Mouse (Mus musculus): ENCODE measurements around the gene E130116L18Rik. TPM values are rescaled to one million over a fixed set of nuclear protein-coding genes. Genes with fewer than 3 reads are reported as not detected.
A peak's percentile ranks its signal among the peaks of the same experiment; 100 is the strongest.

E130116L18Rik gene
- 2.9 TPM in 1 of 2 replicates, not detected in the other for polyA plus RNA-seq (2016; fragmentation: Nextera tagmentation; extraction: Ambion mirVana)

- DNase-seq (ENCODE audit: low spot score): peak; percentile 92
- Histone ChIP-seq H3K4me3 (peak within 1 kb of the TSS; percentile 85), H3K27ac (replicated peaks) (peak within 1 kb of the TSS; percentile 95), H3K36me3 (replicated peaks) (peaks cover 15% of the 10 kb centered on the region), H3K27me3 (replicated peaks; ENCODE audit: low read depth, poor library complexity, severe bottlenecking) (no peaks in the 10 kb centered on the region), H3K9me3 (no peaks in the 10 kb centered on the region), H3K4me1 (peaks cover 9% of the 10 kb centered on the region)
- 5% methylated on average over 72 of the region's 72 CpGs for WGBS
These were observed at the start of gene E130116L18Rik for GRCm38 (mm10) chr5:25222752-25223702. Gene E130116L18Rik (minus strand): TSS chr5:25223153.

GRCm38 (mm10) chr5:25268258-25268888 lies 45.4 kb upstream of the E130116L18Rik start:
- H3K27ac ChIP-seq (replicated peaks): no peak overlapping the region
- DNase-seq (ENCODE audit: low spot score): no peak
- no peaks in the 10 kb centered on the region for H3K27me3 ChIP-seq (replicated peaks; ENCODE audit: low read depth, poor library complexity, severe bottlenecking)
- 94% methylated on average over 4 of the region's 4 CpGs for WGBS
- no peaks in the 10 kb centered on the region for H3K9me3 ChIP-seq
- H3K4me1 ChIP-seq: no peaks in the 10 kb centered on the region
- H3K4me3 ChIP-seq: no peak overlapping the region
- peaks cover 72% of the 10 kb centered on the region for H3K36me3 ChIP-seq (replicated peaks)

GRCm38 (mm10) chr5:25262266-25262665 lies 39.3 kb upstream of the E130116L18Rik start:
- Histone ChIP-seq H3K27me3 (replicated peaks; ENCODE audit: low read depth, poor library complexity, severe bottlenecking) (no peaks in the 10 kb centered on the region), H3K9me3 (no peaks in the 10 kb centered on the region), H3K4me3 (no peak overlapping the region), H3K4me1 (no peaks in the 10 kb centered on the region), H3K27ac (replicated peaks) (no peak overlapping the region), H3K36me3 (replicated peaks) (peaks cover 90% of the 10 kb centered on the region)
- no peak for DNase-seq (ENCODE audit: low spot score)
- 91% methylated on average over 7 of the region's 7 CpGs for WGBS

- Histone ChIP-seq H3K27me3 (replicated peaks; ENCODE audit: low read depth, poor library complexity, severe bottlenecking) (no peaks in the 10 kb centered on the region), H3K36me3 (replicated peaks) (peaks cover 90% of the 10 kb centered on the region), H3K9me3 (no peaks in the 10 kb centered on the region), H3K27ac (replicated peaks) (no peak overlapping the region), H3K4me1 (no peaks in the 10 kb centered on the region), H3K4me3 (no peak overlapping the region)
- 85% methylated on average over 6 of the region's 6 CpGs for WGBS
- no peak for DNase-seq (ENCODE audit: low spot score)
These were observed 38.5 kb upstream of the E130116L18Rik start for GRCm38 (mm10) chr5:25261452-25261851.

- Histone ChIP-seq H3K27me3 (replicated peaks; ENCODE audit: low read depth, poor library complexity, severe bottlenecking) (no peaks in the 10 kb centered on the region), H3K9me3 (no peaks in the 10 kb centered on the region), H3K4me1 (no peaks in the 10 kb centered on the region), H3K36me3 (replicated peaks) (peaks cover 83% of the 10 kb centered on the region), H3K4me3 (no peak overlapping the region), H3K27ac (replicated peaks) (no peak overlapping the region)
- no peak for DNase-seq (ENCODE audit: low spot score)
- WGBS: 89% methylated on average over 2 of the region's 2 CpGs
These were observed 33.7 kb upstream of the E130116L18Rik start for GRCm38 (mm10) chr5:25256686-25257085.

- no peak overlapping the region for H3K27ac ChIP-seq (replicated peaks)
- DNase-seq (ENCODE audit: low spot score): no peak
- H3K27me3 ChIP-seq (replicated peaks; ENCODE audit: low read depth, poor library complexity, severe bottlenecking): no peaks in the 10 kb centered on the region
- WGBS: 90% methylated on average over 4 of the region's 4 CpGs
- no peak overlapping the region for H3K4me3 ChIP-seq
- no peaks in the 10 kb centered on the region for H3K9me3 ChIP-seq
- H3K4me1 ChIP-seq: no peaks in the 10 kb centered on the region
- H3K36me3 ChIP-seq (replicated peaks): peaks cover 91% of the 10 kb centered on the region
These were observed 31.5 kb upstream of the E130116L18Rik start for GRCm38 (mm10) chr5:25254491-25254890.

- H3K36me3 ChIP-seq (replicated peaks): peaks cover 84% of the 10 kb centered on the region
- H3K9me3 ChIP-seq: no peaks in the 10 kb centered on the region
- DNase-seq (ENCODE audit: low spot score): no peak
- H3K27ac ChIP-seq (replicated peaks): no peak overlapping the region
- H3K27me3 ChIP-seq (replicated peaks; ENCODE audit: low read depth, poor library complexity, severe bottlenecking): no peaks in the 10 kb centered on the region
- no peaks in the 10 kb centered on the region for H3K4me1 ChIP-seq
- 92% methylated on average over 8 of the region's 8 CpGs for WGBS
- no peak overlapping the region for H3K4me3 ChIP-seq
These were observed 30.0 kb upstream of the E130116L18Rik start for GRCm38 (mm10) chr5:25252825-25253544.

GRCm38 (mm10) chr5:25252423-25252822 lies 29.5 kb upstream of the E130116L18Rik start:
- Histone ChIP-seq H3K36me3 (replicated peaks) (peaks cover 78% of the 10 kb centered on the region), H3K4me3 (no peak overlapping the region), H3K27ac (replicated peaks) (no peak overlapping the region), H3K27me3 (replicated peaks; ENCODE audit: low read depth, poor library complexity, severe bottlenecking) (no peaks in the 10 kb centered on the region), H3K4me1 (no peaks in the 10 kb centered on the region), H3K9me3 (no peaks in the 10 kb centered on the region)
- 92% methylated on average over 2 of the region's 2 CpGs for WGBS
- no peak for DNase-seq (ENCODE audit: low spot score)

GRCm38 (mm10) chr5:25247036-25247435 lies 24.1 kb upstream of the E130116L18Rik start:
- Histone ChIP-seq H3K27me3 (replicated peaks; ENCODE audit: low read depth, poor library complexity, severe bottlenecking) (no peaks in the 10 kb centered on the region), H3K27ac (replicated peaks) (no peak overlapping the region), H3K36me3 (replicated peaks) (peaks cover 37% of the 10 kb centered on the region), H3K4me1 (no peaks in the 10 kb centered on the region), H3K4me3 (no peak overlapping the region), H3K9me3 (no peaks in the 10 kb centered on the region)
- DNase-seq (ENCODE audit: low spot score): no peak
- WGBS: 92% methylated on average over 3 of the region's 3 CpGs

GRCm38 (mm10) chr5:25246473-25246865 lies 23.5 kb upstream of the E130116L18Rik start:
- H3K4me3 ChIP-seq: no peak overlapping the region
- H3K36me3 ChIP-seq (replicated peaks): peaks cover 34% of the 10 kb centered on the region
- WGBS: 78% methylated on average over 1 of the region's 1 CpGs
- no peak overlapping the region for H3K27ac ChIP-seq (replicated peaks)
- H3K4me1 ChIP-seq: no peaks in the 10 kb centered on the region
- no peaks in the 10 kb centered on the region for H3K27me3 ChIP-seq (replicated peaks; ENCODE audit: low read depth, poor library complexity, severe bottlenecking)
- H3K9me3 ChIP-seq: no peaks in the 10 kb centered on the region
- DNase-seq (ENCODE audit: low spot score): no peak

- Histone ChIP-seq H3K4me1 (no peaks in the 10 kb centered on the region), H3K9me3 (no peaks in the 10 kb centered on the region), H3K27me3 (replicated peaks; ENCODE audit: low read depth, poor library complexity, severe bottlenecking) (no peaks in the 10 kb centered on the region), H3K4me3 (no peak overlapping the region), H3K27ac (replicated peaks) (no peak overlapping the region), H3K36me3 (replicated peaks) (peaks cover 28% of the 10 kb centered on the region)
- WGBS: 89% methylated on average over 10 of the region's 10 CpGs
- DNase-seq (ENCODE audit: low spot score): no peak
These were observed 23.0 kb upstream of the E130116L18Rik start for GRCm38 (mm10) chr5:25245806-25246472.

GRCm38 (mm10) chr5:25243101-25243500 lies 20.1 kb upstream of the E130116L18Rik start:
- no peak overlapping the region for H3K4me3 ChIP-seq
- no peak for DNase-seq (ENCODE audit: low spot score)
- no peaks in the 10 kb centered on the region for H3K9me3 ChIP-seq
- peaks cover 13% of the 10 kb centered on the region for H3K36me3 ChIP-seq (replicated peaks)
- no peaks in the 10 kb centered on the region for H3K4me1 ChIP-seq
- no peak overlapping the region for H3K27ac ChIP-seq (replicated peaks)
- H3K27me3 ChIP-seq (replicated peaks; ENCODE audit: low read depth, poor library complexity, severe bottlenecking): no peaks in the 10 kb centered on the region
- WGBS: 88% methylated on average over 6 of the region's 6 CpGs

Measured in embryonic facial prominence, embryonic 10.5 days (tissue).